Mouse (Mus musculus) C2C12 (cell line): ENCODE data around the gene Gm21294. TPM values are rescaled to one million over a fixed set of nuclear protein-coding genes. Genes with fewer than 3 reads are reported as not detected.
"Not testable (repeated sequence)": the region's sequence is repeated elsewhere in the genome, so short reads cannot be mapped to it uniquely, and the experiment has no call there.

Experiments used
- H3K27me3 ChIP-seq: one replicate; pipeline ENCODE4 v1.6.1; 2011; ENCODE audit not compliant: control insufficient read depth, insufficient read depth, insufficient read length
- H3K36me3 ChIP-seq: one replicate; pipeline ENCODE4 v1.6.1; 2011; ENCODE audit not compliant: control insufficient read depth, insufficient read depth
- H3K4me3 ChIP-seq: one replicate; pipeline ENCODE4 v1.5.1; 2011; ENCODE audit warnings: mild to moderate bottlenecking, control low read depth; ENCODE audit not compliant: poor library complexity, insufficient read depth, severe bottlenecking
- H3K79me2 ChIP-seq: one replicate; pipeline ENCODE4 v1.6.1; 2011; ENCODE audit not compliant: control insufficient read depth, insufficient read depth
- H3K79me3 ChIP-seq: one replicate; pipeline ENCODE4 v1.6.1; 2011; ENCODE audit warnings: low read depth, control low read depth
- H3ac ChIP-seq: one replicate; pipeline ENCODE3; 2011; ENCODE audit warnings: low read depth; ENCODE audit not compliant: control insufficient read depth, insufficient read length
- long read RNA-seq, 2 experiments: library from polyadenylated mRNA; unstranded; transcript quantifications; one replicate each; pipeline ENCODE4 v2.0.0; 2019 to 2020
- polyA plus RNA-seq: library from polyadenylated mRNA; unstranded; fragments of >200 nt; fragmentation: generic; extraction: Trizol; gene quantifications from one replicate; pipeline ENCODE4 v1.2.1, GENCODE M21; 2012; ENCODE audit warnings: missing spikeins

Gm21294 gene
- not detected for polyA plus RNA-seq
- long read RNA-seq, experiment 1 = 0 reads
- long read RNA-seq, experiment 2 = 0 reads

DNA sequence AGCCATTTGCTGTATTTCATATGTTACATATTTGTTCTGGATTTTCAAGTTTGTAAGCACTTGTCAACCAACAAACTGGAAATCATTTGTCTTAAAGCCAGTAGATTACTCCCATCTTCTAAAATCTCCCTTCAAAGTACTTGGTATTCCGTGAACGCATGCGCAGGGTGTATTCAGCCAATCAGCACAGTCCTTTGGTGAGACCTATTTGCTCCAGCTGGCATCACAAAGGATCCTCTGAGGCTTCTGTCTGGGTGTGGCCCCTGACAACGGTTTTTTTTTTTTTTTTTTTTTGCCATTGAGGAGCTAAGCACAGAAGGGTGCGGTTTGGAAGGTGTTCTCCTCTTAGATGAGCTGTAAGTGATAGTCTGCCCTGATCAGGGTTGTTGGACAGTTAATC is at the start of gene Gm21294:
Gm21294 (plus strand) TSS at position 301 of the 400 bp plus-strand sequence.
- H3K79me3 ChIP-seq, H3K36me3 ChIP-seq, H3K4me3 ChIP-seq, H3ac ChIP-seq, H3K27me3 ChIP-seq, H3K79me2 ChIP-seq: not testable (repeated sequence)

- H3K27me3 ChIP-seq, H3ac ChIP-seq, H3K4me3 ChIP-seq, H3K36me3 ChIP-seq, H3K79me2 ChIP-seq, H3K79me3 ChIP-seq: not testable (repeated sequence)
These were observed 73.6 kb downstream of the Gm21294 start for GRCm38 (mm10) chrY:89126246-89126645.
